Mouse (Mus musculus): Measurements from ENCODE around the gene Slc37a1. TPM values are rescaled to one million over a fixed set of nuclear protein-coding genes. Genes with fewer than 3 reads are reported as not detected.
A peak's percentile ranks its signal among the peaks of the same experiment; 100 is the strongest.

Gene Slc37a1
- polyA plus RNA-seq, 1 experiment: 59.7 TPM

DNA sequence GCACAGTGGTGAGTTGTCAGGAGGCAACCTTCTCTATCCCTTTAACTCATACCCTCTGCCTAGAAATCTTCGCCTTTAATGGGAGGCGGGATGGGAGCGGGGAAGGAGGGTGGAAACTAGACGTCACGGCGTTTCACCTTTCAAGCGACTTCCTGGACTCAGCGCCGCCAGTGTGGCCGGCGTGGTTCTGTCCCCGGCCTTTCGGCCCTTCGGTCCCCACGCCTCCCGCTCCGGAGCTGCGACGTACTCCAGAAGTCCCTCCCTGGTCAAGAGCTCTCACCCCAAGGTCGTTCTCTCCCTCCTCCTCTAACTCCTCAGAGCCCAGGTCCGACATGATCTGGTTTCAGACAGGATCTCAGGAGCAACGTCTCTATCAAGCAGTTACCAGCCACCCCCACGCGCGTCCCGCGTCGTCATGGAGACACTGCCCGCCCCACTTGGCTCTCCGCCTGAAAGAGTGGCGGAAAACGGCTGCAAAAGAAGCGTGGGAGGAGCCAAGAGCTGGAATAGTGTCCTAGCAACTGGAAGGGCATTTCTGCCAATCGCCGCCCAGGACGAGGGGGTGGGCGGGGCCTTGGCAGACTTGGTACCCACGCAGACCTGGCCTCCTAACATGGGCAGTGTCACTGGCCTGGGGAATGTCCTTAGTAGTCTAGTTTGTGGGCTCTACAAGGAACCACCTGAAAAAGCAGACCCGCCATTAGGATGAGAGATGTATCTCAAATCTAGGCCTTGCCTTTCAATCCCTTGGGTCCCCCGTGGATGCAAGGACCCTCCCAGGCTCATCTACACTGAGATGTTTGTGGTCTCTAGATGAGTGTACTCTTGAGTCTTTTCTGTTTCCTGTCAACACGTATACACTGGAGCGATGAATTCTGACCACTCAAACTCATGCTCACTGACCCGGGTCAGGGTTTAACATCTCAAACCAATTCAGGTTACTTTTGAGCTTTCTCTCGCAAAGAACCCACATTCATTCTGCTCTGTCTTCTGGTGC, 9.4 kb upstream of the Slc37a1 start, which contains the start of gene Rsph1:
Gene Rsph1, minus strand, starts transcription at position 462 of the 997 bp plus-strand sequence.
- Histone ChIP-seq H3K4me3 (ENCODE audit: control insufficient read depth, insufficient read depth, low read length) (peak within 1 kb of the TSS; percentile 30), H3K27ac (ENCODE audit: control insufficient read depth, insufficient read depth, low read length) (no peak within 1 kb of the TSS), H3K4me1 (replicated peaks; ENCODE audit: control insufficient read depth, insufficient read depth, low read length) (peaks cover 22% of the 10 kb centered on the region), H3K27me3 (ENCODE audit: control insufficient read depth, insufficient read depth, low read length) (no peaks in the 10 kb centered on the region), H3K36me3 (ENCODE audit: control insufficient read depth, insufficient read depth, low read length) (no peaks in the 10 kb centered on the region)
- no peak for TF ChIP-seq POLR2A (IDR thresholded peaks at IDR 0.05; ENCODE audit: control insufficient read depth, extremely low read depth, insufficient read depth, low read length, poor library complexity)
- TF ChIP-seq CTCF (IDR thresholded peaks at IDR 0.05; ENCODE audit: borderline replicate concordance, control insufficient read depth, extremely low read depth, insufficient read depth, low read length, poor library complexity): peak; percentile 41; the same call in 1 of the 2 replicates
- 17% methylated on average over 44 of the region's 44 CpGs for WGBS
- DNase-seq: peak; percentile 97

DNA sequence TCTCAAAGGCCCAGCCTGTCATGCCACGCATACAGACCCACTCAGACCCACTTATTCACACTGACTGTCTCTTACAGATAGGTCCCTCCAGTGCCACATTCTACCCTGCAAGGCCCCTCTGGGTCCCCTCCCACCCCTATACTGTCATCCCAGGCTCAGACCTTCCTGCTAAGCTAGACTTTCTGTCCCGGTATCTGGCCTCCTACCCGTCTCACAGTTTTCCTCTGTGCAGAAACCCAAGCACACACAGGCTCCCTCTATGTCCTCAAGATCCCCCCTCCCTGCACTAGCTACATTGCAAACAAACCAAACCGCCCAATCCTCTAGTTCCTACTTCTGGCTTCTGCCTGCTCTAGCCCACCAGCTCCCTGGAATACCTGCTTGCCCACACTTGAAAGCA, 8.7 kb upstream of the Slc37a1 start:
- Histone ChIP-seq H3K36me3 (ENCODE audit: control insufficient read depth, insufficient read depth, low read length) (no peaks in the 10 kb centered on the region), H3K27ac (ENCODE audit: control insufficient read depth, insufficient read depth, low read length) (no peak overlapping the region), H3K4me3 (ENCODE audit: control insufficient read depth, insufficient read depth, low read length) (no peak overlapping the region), H3K4me1 (replicated peaks; ENCODE audit: control insufficient read depth, insufficient read depth, low read length) (peaks cover 22% of the 10 kb centered on the region), H3K27me3 (ENCODE audit: control insufficient read depth, insufficient read depth, low read length) (no peaks in the 10 kb centered on the region)
- WGBS: 97% methylated on average over 4 of the region's 4 CpGs
- no peak for DNase-seq
- TF ChIP-seq CTCF (IDR thresholded peaks at IDR 0.05; ENCODE audit: borderline replicate concordance, control insufficient read depth, extremely low read depth, insufficient read depth, low read length, poor library complexity): no peak
- TF ChIP-seq POLR2A (IDR thresholded peaks at IDR 0.05; ENCODE audit: control insufficient read depth, extremely low read depth, insufficient read depth, low read length, poor library complexity): no peak

DNA sequence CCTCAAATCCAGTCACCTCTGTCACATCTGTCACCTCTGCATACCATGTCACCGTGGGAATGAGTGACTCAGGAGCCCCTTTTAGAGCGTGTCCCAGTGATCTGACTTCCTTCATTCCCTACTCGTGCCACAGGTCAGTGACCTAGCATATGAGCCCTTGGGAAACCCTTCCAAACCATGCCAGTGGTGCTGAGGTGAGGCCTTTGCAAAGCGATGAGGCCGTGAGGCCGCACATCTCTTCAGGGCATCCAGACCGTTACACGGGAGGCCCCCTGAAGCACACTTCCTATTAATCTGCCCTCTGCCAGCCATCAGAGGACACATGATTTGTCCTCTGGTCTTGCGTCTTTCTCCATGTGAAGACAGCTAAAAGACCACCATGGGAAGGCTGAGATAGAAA, 7.1 kb upstream of the Slc37a1 start:
- Histone ChIP-seq H3K4me1 (replicated peaks; ENCODE audit: control insufficient read depth, insufficient read depth, low read length) (peaks cover 22% of the 10 kb centered on the region), H3K27me3 (ENCODE audit: control insufficient read depth, insufficient read depth, low read length) (no peaks in the 10 kb centered on the region), H3K27ac (ENCODE audit: control insufficient read depth, insufficient read depth, low read length) (no peak overlapping the region), H3K36me3 (ENCODE audit: control insufficient read depth, insufficient read depth, low read length) (no peaks in the 10 kb centered on the region), H3K4me3 (ENCODE audit: control insufficient read depth, insufficient read depth, low read length) (no peak overlapping the region)
- no peak for TF ChIP-seq POLR2A (IDR thresholded peaks at IDR 0.05; ENCODE audit: control insufficient read depth, extremely low read depth, insufficient read depth, low read length, poor library complexity)
- no peak for TF ChIP-seq CTCF (IDR thresholded peaks at IDR 0.05; ENCODE audit: borderline replicate concordance, control insufficient read depth, extremely low read depth, insufficient read depth, low read length, poor library complexity)
- 94% methylated on average over 9 of the region's 9 CpGs for WGBS
- no peak for DNase-seq

DNA sequence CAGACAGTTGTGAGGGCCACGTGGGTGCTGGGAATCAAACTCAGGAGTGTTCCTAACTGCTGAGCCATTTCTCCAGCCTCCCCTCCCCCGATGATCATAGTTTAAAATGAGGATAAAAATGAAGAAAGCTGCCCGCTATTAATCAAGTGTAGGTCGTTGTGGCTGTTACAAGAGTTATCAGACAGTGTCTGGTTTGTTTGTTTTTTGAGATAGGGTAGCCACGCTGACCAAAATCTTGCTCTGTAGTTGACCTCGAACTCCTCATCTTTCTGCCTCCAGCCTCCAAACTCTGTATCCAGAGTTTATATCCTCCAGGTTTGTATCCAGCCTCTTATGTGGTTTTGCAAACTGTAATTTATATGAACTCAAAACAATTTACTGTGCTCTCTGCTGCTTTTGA, 6.3 kb upstream of the Slc37a1 start:
- peaks cover 18% of the 10 kb centered on the region for H3K4me1 ChIP-seq (replicated peaks; ENCODE audit: control insufficient read depth, insufficient read depth, low read length)
- 74% methylated on average over 6 of the region's 6 CpGs for WGBS
- no peaks in the 10 kb centered on the region for H3K36me3 ChIP-seq (ENCODE audit: control insufficient read depth, insufficient read depth, low read length)
- TF ChIP-seq CTCF (IDR thresholded peaks at IDR 0.05; ENCODE audit: borderline replicate concordance, control insufficient read depth, extremely low read depth, insufficient read depth, low read length, poor library complexity): no peak
- TF ChIP-seq POLR2A (IDR thresholded peaks at IDR 0.05; ENCODE audit: control insufficient read depth, extremely low read depth, insufficient read depth, low read length, poor library complexity): no peak
- no peak for DNase-seq
- H3K4me3 ChIP-seq (ENCODE audit: control insufficient read depth, insufficient read depth, low read length): no peak overlapping the region
- H3K27ac ChIP-seq (ENCODE audit: control insufficient read depth, insufficient read depth, low read length): no peak overlapping the region
- H3K27me3 ChIP-seq (ENCODE audit: control insufficient read depth, insufficient read depth, low read length): no peaks in the 10 kb centered on the region

DNA sequence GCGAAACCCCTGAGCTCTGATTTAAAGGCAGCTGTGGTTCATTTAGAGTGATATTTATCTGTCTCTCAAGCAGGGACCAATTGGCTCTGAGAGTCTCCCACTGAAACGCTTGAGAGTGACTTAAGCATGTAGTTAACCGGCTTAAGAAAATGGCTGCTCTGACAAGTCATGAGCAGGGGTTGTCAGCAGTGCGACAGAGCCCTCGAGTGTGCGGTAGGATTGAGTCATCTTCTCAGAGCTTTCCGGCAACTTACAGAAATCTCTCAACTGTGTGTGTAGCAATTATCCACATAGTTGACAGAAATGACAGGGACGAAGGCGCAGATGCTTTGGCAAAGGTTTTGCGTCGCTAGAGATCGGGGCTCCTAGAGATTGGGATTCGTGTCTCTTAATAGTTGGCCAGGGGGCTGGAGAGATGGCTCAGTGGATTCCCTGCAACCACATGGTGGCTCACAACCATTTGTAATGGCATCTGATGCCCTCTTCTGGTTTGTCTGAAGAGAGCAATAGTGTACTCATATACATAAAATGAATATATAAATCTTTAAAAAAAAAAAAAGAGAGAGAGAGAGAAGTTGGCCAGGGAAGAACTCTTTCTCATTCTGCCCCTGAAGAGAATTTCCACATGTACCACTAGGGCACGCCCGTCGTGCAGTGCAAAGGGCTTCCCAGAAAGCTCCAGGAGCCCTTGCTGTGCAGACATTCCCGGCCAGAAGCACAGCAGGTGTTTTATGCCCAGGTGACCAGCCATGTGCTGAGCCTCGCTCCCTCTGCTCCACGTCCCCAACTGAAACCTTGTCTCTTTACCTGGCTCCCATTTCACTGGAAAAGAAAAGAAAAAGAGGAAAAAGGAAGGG, 4.5 kb upstream of the Slc37a1 start:
- Histone ChIP-seq H3K27me3 (ENCODE audit: control insufficient read depth, insufficient read depth, low read length) (no peaks in the 10 kb centered on the region), H3K36me3 (ENCODE audit: control insufficient read depth, insufficient read depth, low read length) (no peaks in the 10 kb centered on the region), H3K4me1 (replicated peaks; ENCODE audit: control insufficient read depth, insufficient read depth, low read length) (peaks cover 7% of the 10 kb centered on the region), H3K4me3 (ENCODE audit: control insufficient read depth, insufficient read depth, low read length) (no peak overlapping the region), H3K27ac (ENCODE audit: control insufficient read depth, insufficient read depth, low read length) (no peak overlapping the region)
- WGBS: 73% methylated on average over 19 of the region's 19 CpGs
- TF ChIP-seq POLR2A (IDR thresholded peaks at IDR 0.05; ENCODE audit: control insufficient read depth, extremely low read depth, insufficient read depth, low read length, poor library complexity) (no peak), CTCF (IDR thresholded peaks at IDR 0.05; ENCODE audit: borderline replicate concordance, control insufficient read depth, extremely low read depth, insufficient read depth, low read length, poor library complexity) (no peak)
- DNase-seq: no peak

DNA sequence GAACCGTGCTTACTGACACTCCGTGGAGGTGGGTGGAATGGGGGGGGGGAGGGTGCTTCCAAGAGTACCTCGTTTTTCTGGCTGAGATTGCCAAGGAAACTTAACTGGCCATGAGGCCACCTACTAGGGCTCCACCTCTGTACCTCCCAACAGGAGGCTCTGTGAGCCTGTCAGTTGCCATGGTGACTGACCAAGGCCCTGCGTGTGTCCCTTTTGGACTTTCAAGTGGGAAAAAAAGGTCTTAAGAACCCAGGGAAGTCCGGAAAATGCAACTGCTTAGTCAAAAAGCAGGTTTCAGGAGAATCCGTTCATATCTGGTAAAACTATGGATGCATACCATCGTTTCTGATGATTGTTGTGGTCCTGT, 3.9 kb upstream of the Slc37a1 start:
- Histone ChIP-seq H3K36me3 (ENCODE audit: control insufficient read depth, insufficient read depth, low read length) (no peaks in the 10 kb centered on the region), H3K4me1 (replicated peaks; ENCODE audit: control insufficient read depth, insufficient read depth, low read length) (peaks cover 1% of the 10 kb centered on the region), H3K27me3 (ENCODE audit: control insufficient read depth, insufficient read depth, low read length) (no peaks in the 10 kb centered on the region), H3K4me3 (ENCODE audit: control insufficient read depth, insufficient read depth, low read length) (no peak overlapping the region), H3K27ac (ENCODE audit: control insufficient read depth, insufficient read depth, low read length) (no peak overlapping the region)
- DNase-seq: no peak
- WGBS: 65% methylated on average over 7 of the region's 7 CpGs
- no peak for TF ChIP-seq POLR2A (IDR thresholded peaks at IDR 0.05; ENCODE audit: control insufficient read depth, extremely low read depth, insufficient read depth, low read length, poor library complexity)
- no peak for TF ChIP-seq CTCF (IDR thresholded peaks at IDR 0.05; ENCODE audit: borderline replicate concordance, control insufficient read depth, extremely low read depth, insufficient read depth, low read length, poor library complexity)

All from thymus, adult 2 months (tissue).